Mouse (Mus musculus) E14TG2a.4 (cell line): ENCODE measurements around the gene Ralb.

Source experiments
- CTCF ChIP-seq: conservative IDR thresholded peaks from 2 replicates; pipeline ENCODE4 v1.5.1; 2014; ENCODE audit warnings: low read length
- POU5F1 ChIP-seq: IDR thresholded peaks from 2 replicates; pipeline ENCODE4 v1.6.1; 2014; ENCODE audit warnings: low read length, borderline replicate concordance

DNA sequence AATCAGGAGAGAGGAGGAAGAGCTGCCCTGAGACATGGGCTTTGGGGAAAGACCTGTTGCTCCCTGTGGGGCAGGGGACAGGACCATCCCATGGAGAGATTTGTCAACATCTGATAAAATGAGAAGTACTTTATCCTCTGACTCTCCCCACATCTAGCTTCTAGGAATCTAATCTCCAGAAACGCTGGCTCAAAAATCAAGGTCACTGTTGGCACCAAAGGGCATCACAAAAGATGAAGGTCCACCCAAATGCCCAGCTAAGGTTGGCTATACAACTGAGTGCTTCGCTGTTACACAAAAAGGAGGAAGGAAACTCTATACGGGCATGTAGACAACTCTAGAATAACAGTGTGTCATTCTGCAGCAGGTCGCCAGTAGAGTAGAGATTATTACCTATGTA, 25.0 kb downstream of the Ralb start:
- TF ChIP-seq CTCF (no peak), POU5F1 (no peak)
